Mouse (Mus musculus) intestine, embryonic 15.5 days (tissue): ENCODE measurements around the gene Casp8. TPM values are rescaled to one million over a fixed set of nuclear protein-coding genes. Genes with fewer than 3 reads are reported as not detected.
"Not testable (repeated sequence)": the region's sequence is repeated elsewhere in the genome, so short reads cannot be mapped to it uniquely, and the experiment has no call there.

Experiments
- ATAC-seq: fragments of 200-750 bp; cut with Nextera tagmentation; 2 replicates; pipeline ENCODE4 v1.8.0; 2017; ENCODE audit warnings: moderate TSS enrichment, moderate library complexity
- H3K27ac ChIP-seq: fragments of 300-500 bp; sonication (generic); 2 replicates; pipeline ENCODE4 v1.5.1; 2015; ENCODE audit warnings: mild to moderate bottlenecking, inconsistent platforms
- H3K27me3 ChIP-seq: fragments of 300-500 bp; sonication (generic); replicated peaks from 2 replicates; pipeline ENCODE4 v1.6.1; 2015; ENCODE audit warnings: inconsistent platforms
- H3K36me3 ChIP-seq: fragments of 300-500 bp; sonication (generic); 2 replicates; pipeline ENCODE4 v1.6.1; 2015; ENCODE audit warnings: inconsistent platforms
- H3K4me1 ChIP-seq: fragments of 300-500 bp; sonication (generic); replicated peaks from 2 replicates; pipeline ENCODE4 v1.6.1; 2015; ENCODE audit warnings: inconsistent platforms
- H3K4me2 ChIP-seq: fragments of 300-500 bp; sonication (generic); replicated peaks from 2 replicates; pipeline ENCODE4 v1.6.1; 2015; ENCODE audit warnings: mild to moderate bottlenecking, inconsistent platforms
- H3K4me3 ChIP-seq: fragments of 300-500 bp; sonication (generic); replicated peaks from 2 replicates; pipeline ENCODE4 v1.5.1; 2015; ENCODE audit warnings: inconsistent platforms
- H3K9ac ChIP-seq: fragments of 300-500 bp; sonication (generic); 2 replicates; pipeline ENCODE4 v1.6.1; 2015; ENCODE audit warnings: inconsistent platforms
- H3K9me3 ChIP-seq: fragments of 300-500 bp; sonication (generic); 2 replicates; pipeline ENCODE4 v1.6.1; 2016; ENCODE audit warnings: inconsistent platforms
- WGBS: fragments of 180-500 bp; shearing (Covaris S2); methylation state at CpG from one replicate; pipeline ENCODE4 v1.1.7; 2015; 5-methylcytosine and 5-hydroxymethylcytosine counted together
- polyA plus RNA-seq: library from polyadenylated mRNA; unstranded; fragments of >200 nt; fragmentation: Nextera tagmentation; extraction: Ambion mirVana; gene quantifications from 2 replicates; pipeline ENCODE4 v1.2.1, GENCODE M21; 2015

Gene Casp8
- polyA plus RNA-seq, 1 experiment from 2014 or later = 52.8 TPM

- H3K4me1 ChIP-seq = no peaks in the 10 kb centered on the region
- H3K4me3 ChIP-seq = no peak overlapping the region
- no peaks in the 10 kb centered on the region for H3K27me3 ChIP-seq
- no peak for ATAC-seq
- H3K27ac ChIP-seq = no peak overlapping the region
- no peaks in the 10 kb centered on the region for H3K36me3 ChIP-seq
- H3K9ac ChIP-seq = no peak overlapping the region
- H3K4me2 ChIP-seq = no peak overlapping the region
- WGBS = 87% methylated on average over 4 of the region's 4 CpGs
- no peaks in the 10 kb centered on the region for H3K9me3 ChIP-seq
Observed at GRCm38 (mm10) chr1:58885646-58886045, 90.5 kb downstream of the Casp8 start.

- H3K9me3 ChIP-seq = no peaks in the 10 kb centered on the region
- no peaks in the 10 kb centered on the region for H3K4me1 ChIP-seq
- no peaks in the 10 kb centered on the region for H3K27me3 ChIP-seq
- no peak overlapping the region for H3K4me3 ChIP-seq
- H3K27ac ChIP-seq = no peak overlapping the region
- H3K4me2 ChIP-seq = no peak overlapping the region
- no peaks in the 10 kb centered on the region for H3K36me3 ChIP-seq
- 48% methylated on average over 5 of the region's 5 CpGs for WGBS
- H3K9ac ChIP-seq = no peak overlapping the region
- peak; percentile 53 for ATAC-seq
Observed at GRCm38 (mm10) chr1:58889826-58890546, 94.8 kb downstream of the Casp8 start.

- H3K27me3 ChIP-seq, H3K9me3 ChIP-seq, H3K4me1 ChIP-seq, H3K4me3 ChIP-seq, H3K9ac ChIP-seq, H3K36me3 ChIP-seq, H3K4me2 ChIP-seq, H3K27ac ChIP-seq: not testable (repeated sequence)
- 62% methylated on average over 4 of the region's 5 CpGs for WGBS
- ATAC-seq = peak; percentile 69
Observed at GRCm38 (mm10) chr1:58890697-58891290, 95.6 kb downstream of the Casp8 start.

- H3K4me1 ChIP-seq, H3K4me2 ChIP-seq, H3K9me3 ChIP-seq, H3K27me3 ChIP-seq, H3K36me3 ChIP-seq, H3K9ac ChIP-seq, H3K4me3 ChIP-seq: not testable (repeated sequence)
- WGBS = 52% methylated on average over 2 of the region's 2 CpGs
- H3K27ac ChIP-seq = 0 out of 2 replicates have a peak overlapping the region, but pooled peaks have one; percentile 13
- ATAC-seq = peak; percentile 91
Observed at GRCm38 (mm10) chr1:58891481-58892170, 96.5 kb downstream of the Casp8 start.

GRCm38 (mm10) chr1:58892386-58892785 lies 97.2 kb downstream of the Casp8 start:
- ATAC-seq, H3K27me3 ChIP-seq, H3K9ac ChIP-seq: not testable (repeated sequence)

More at GRCm38 (mm10) chr1:58892386-58892785, 97.2 kb downstream of the Casp8 start:
- H3K36me3 ChIP-seq, H3K27ac ChIP-seq, H3K4me3 ChIP-seq, H3K4me2 ChIP-seq, H3K4me1 ChIP-seq, H3K9me3 ChIP-seq: not testable (repeated sequence)
- WGBS = 86% methylated on average over 7 of the region's 8 CpGs

Other genes with a start within 250 kb of the Casp8 start
- gene Fam126b, start 209.1 kb upstream of the Casp8 start, polyA plus RNA-seq = 7.8 and 8.2 TPM in 2 replicates
- 201 and 204 TPM in 2 replicates for gene Ndufb3, start 209.0 kb upstream of the Casp8 start, polyA plus RNA-seq
- gene Als2cr12, start 99.4 kb upstream of the Casp8 start, polyA plus RNA-seq = 1.5 and 1.6 TPM in 2 replicates
- gene Cflar, start 83.9 kb upstream of the Casp8 start, polyA plus RNA-seq = 29.2 and 30.0 TPM in 2 replicates
- 11.5 and 12.0 TPM in 2 replicates for gene Trak2, start 178.1 kb downstream of the Casp8 start, polyA plus RNA-seq
- gene Stradb, start 178.1 kb downstream of the Casp8 start, polyA plus RNA-seq = 21.3 and 23.1 TPM in 2 replicates